Mouse (Mus musculus): ENCODE results near the gene Tmem229a.
A peak's percentile ranks its signal among the peaks of the same experiment; 100 is the strongest.

The Tmem229a gene

DNA sequence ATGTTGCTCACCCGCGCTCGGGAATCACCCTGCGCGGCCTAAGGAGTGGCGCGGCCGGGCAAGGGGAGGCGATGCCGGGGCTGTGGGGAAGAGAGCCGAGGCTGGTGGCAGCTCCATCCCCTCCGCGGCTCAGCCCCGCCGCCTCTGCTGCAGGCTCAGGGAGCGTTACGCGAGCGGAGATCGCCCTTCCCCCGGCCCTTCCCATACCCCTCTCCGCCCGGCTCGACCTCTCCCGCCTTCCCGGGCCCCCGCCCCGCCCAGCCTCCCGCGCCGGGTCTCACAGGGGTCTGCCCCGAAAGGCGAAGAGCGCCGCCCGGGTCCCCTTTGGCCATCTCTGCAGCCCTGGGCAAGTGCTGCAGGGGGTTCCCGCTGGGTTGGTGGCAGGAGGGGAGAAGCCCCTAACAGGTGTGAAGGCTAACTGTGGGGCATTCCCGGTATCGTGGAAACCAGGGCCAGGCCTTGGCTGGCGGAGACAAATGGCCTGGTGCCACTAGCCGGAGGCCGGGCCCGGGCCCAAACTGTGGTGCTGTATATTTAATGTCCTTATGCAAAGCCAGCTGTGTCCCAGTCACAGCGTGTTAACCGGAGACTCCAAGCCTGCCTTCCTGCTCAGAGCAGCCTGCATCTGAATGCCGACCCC, at the start of gene Tmem229a:
Gene Tmem229a (minus strand): TSS at position 352 of the 640 bp plus-strand sequence.
- DNase-seq (ENCODE audit: low spot score) = peak; percentile 70

DNA sequence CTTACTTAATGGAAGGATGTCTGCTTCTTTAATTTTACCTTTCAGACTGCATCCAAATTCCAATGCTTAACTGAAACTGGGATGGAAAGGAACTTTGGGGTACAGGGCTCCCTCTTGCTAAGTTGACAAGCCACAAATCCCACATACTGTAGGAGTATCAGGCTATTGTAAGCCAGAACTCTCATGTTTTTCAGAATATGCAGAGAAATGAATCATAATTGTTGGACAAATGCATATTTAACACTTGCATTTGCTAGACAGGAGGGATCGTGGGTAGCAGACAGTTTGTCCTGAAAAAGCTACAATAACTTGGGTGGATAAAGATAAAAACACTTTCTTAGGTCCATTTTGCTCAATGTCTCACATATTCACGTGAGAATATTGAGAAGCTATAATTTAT, 37.7 kb upstream of the Tmem229a start:
- DNase-seq (ENCODE audit: low spot score) = no peak

DNA sequence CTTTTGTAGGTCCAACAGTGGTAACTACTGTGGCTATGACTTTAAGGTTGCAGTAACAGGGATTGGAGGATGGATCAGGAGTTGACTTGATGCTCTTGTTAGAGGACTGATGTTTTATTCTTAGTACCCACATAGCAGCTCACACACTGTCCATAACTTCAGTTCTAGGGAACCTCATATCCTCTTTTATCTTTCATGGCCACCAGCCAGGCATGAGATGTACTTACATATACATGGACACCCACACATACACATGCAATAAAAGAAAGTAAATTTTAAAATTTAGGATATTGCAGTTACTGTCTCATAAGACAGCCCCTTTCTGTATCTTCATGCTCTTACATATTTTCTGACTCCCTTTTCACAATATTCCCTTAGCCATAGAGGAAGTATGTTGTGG, 33.7 kb upstream of the Tmem229a start:
- DNase-seq (ENCODE audit: low spot score) = no peak

DNA sequence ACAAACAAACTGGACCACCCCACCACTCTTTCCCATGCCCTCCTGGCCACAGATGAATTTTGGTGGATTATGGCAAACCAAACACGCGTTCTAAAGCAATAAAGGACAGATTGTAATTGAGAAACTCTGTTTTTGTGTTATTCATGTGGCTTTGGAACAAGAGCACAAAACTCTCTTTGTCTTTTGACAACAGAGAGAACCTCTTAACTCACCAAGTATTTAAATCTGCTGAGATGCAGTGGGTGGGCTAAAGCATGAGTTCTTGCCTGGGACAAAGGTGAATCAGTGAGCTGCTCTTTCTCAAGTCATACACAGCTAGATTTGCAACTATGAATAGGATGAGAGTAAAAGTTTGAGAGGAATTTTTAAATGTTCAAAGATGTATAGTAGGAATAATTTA, 20.1 kb upstream of the Tmem229a start:
- DNase-seq (ENCODE audit: low spot score) = no peak

DNA sequence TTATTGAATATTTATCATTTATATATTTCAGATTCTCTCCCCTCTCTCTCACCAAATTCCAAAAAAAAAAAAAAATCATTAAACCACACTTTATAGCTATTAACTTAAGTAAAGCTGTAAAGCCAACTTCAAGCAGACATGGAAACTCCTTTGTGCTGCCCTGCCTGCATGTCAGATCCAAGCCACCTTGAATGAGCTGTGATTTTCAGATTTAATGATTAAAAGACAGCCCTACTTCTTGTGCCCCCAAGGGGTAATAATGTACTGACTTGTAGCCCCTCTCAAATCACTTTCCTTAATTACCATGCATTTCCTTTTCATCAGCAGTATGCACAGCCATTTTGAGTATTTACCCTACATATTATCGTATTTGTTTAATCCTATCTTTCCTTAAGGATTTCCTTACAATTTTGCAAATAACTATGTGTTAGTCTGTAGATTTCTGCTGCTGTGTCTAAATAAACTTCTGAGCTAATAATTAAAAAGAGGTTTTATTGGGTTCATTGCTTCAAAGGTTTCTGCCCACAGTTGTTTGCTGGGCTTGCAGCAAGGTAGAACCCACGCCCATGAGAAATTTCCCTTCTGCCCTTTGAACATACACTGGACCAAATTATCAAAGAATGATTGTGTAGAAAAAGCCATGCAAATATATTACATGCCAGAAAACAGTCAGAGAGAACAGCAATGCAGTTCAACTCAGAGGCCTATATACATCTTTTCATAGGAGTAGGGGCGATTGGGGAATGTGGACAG, 12.6 kb upstream of the Tmem229a start:
- no peak for DNase-seq (ENCODE audit: low spot score)

DNA sequence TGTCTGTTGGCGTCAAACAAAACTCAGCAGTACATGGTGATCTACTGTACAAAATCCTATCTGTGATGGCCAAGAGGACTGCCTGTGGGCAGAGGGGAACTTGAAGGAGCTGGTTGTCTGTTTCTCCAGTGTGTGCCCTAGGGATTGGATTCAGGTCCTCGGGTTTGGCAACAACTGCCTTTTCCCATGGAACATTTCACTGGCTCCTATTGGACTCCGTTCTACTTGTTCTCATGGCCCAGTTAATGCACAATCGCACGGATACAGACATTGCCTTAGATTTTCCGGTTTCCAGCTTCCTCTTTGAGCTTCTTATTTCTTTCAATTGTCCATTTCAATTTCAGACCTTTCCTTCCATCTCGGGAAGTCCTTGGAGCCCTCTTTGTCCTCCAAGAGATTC, 11.6 kb upstream of the Tmem229a start:
- no peak for DNase-seq (ENCODE audit: low spot score)

DNA sequence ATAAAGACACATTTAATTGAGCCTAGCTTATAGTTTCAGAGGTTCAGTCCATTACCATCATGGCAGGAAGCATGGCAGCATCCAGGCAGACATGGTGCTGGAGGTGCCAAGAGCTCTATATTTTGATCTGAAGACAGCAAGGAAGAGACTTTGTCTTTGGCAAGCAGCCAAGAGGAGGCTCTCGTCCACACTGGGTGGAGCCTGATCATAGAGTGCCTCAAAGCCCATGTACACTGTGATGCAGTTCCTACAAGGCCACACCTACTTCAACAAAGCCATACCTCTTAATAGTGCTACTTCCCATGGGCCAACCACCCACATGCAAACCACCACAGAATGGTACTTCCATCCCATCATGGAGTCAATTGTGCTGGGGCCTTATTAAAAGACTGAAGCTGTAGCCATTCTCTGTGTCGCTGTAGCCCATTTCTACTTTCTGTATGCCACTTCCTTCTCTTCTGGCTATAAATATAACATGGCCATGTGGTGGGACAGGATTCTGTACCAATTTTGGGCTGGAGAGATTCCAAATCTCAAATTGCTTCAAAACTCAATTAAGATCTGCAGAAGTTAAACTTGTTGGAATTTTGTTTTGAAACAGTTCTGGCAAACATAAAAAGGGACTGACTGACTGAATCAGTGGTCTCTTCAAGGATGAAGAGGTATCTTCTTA, 10.0 kb upstream of the Tmem229a start:
- DNase-seq (ENCODE audit: low spot score) = no peak

DNA sequence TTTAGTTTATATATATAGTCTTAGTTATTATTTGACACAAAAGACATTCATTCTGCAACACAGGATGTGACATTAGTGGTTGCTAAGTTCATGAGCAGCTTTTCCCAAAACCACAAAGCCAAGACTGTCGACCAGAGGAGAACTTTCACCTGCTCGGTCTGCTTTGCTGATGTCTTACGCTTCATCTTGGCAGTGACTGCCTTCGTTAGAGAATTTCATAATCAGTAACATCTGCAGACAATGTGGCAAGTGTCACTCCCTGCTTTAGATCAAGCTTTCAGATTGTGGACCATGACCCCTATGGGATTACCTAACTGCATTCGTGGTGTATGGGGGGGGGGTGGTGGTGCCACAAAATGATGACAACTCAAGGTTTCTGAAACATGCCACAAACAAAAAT, 7.7 kb upstream of the Tmem229a start:
- no peak for DNase-seq (ENCODE audit: low spot score)

DNA sequence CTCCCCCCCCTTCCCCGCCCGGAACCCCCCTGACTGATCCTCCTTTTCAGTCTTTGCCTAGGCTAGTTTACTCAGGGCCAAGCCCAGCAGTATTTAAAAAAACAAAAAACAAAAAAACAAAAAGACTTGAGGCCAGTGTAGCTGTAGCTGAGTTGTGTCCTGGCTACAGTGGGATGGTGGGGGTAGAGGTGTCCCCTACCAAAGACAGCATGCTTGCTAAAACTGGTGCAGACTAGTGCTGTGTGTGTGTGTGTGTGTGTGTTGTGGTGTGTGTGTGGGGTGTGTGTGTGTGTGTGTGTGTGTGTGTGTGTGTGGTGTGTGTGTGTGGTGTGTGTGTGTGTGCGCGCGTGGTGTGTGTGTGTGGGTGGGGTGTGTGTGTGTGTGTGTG, 483 bp upstream of the Tmem229a start:
- DNase-seq (ENCODE audit: low spot score) = no peak

DNA sequence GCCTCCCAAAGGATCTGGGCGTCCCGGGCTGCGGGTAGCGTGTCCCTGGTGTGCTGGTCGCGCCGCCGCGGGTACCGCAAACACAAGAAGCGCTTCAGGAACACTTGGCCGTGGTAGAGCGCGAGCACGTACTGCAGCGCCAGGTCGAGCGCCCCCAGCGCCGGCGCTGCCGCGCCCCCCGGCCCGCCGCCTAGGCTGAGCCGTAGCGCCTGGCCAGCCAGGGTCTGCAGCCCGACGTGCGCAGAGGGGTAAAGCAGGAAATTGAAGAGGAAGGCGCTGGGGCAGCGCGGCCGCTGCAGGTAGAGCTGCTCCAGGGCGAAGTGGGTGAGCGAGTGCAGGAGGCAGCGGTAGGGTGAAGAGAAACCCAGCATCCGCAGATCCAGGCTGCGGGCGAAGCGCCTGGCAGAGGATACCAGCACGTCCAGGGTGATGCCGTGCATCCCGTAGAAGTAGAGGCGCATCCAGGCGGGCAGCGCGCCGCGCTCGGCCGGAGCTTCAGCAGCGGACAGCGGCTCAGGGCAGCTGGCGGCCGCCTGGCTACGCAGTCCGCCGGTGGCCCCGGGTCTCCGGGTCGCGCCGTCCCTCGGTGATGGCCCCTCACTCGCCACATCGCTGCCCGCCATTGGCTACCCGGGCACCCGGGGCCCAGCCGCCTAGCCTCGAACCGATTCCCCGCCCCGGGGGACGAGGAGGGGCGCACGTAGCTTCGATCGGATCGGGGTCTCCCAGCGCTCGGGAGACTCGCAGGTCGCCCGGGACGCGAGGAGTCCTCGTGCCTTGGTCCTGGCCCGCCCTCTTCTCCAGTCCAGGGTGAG, 759 bp downstream of the Tmem229a start:
- peak; percentile 74 for DNase-seq (ENCODE audit: low spot score)

DNA sequence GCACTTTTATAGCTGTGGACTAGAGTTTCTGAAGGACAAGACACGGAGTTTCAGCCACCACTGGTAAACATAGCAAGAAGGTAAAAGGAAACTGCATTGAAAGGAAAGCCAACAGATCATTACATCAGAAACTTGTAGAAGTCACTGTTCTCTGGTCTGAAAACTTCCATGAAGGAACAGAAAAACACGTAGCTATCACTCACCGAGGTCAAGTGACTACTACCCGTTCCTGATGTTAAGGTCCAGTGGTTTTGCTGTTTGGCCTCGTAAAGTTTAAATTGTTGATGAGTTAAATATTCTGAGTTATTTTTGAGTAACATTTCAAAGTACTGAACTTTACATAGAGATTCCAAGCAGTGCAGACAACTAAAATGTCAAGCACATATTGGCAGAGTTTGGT, 2.0 kb downstream of the Tmem229a start:
- DNase-seq (ENCODE audit: low spot score) = no peak

DNA sequence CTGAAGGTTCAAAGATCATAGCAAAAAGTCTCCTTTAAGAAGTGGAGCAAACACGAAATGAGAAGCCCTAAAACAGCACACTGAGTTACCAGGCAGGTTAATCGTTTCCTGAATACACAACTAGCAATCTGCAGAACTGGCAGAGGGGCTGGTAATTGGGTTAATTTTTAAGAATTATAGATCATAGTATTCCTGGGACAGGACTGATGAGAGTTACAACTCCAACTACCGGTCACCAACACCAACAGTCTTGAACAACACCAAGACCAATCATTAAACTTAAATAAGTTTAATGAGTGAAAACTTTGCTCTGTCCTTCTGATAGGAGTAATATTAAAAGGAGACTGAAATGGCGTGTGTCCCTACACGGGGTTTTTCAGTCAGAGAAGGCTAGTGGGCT, 3.8 kb downstream of the Tmem229a start:
- no peak for DNase-seq (ENCODE audit: low spot score)

DNA sequence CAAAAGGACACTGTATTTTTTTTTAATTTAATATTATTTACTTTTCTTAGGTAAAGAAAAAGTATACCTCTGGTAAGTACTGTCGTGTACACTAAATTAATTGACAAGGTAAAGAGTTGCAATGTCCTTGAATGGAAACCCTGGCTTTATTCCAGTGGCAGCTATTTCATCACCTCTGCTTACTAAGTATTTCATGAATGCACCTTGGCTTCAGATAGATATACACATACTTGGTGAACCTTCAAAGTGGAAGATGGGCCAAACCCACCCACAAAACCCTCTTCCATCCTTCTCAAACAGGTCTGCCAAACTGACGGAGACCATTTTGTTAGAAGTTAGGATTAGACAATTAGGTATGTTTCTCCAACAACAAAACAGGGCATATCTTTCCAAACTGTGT, 5.4 kb downstream of the Tmem229a start:
- no peak for DNase-seq (ENCODE audit: low spot score)

DNA sequence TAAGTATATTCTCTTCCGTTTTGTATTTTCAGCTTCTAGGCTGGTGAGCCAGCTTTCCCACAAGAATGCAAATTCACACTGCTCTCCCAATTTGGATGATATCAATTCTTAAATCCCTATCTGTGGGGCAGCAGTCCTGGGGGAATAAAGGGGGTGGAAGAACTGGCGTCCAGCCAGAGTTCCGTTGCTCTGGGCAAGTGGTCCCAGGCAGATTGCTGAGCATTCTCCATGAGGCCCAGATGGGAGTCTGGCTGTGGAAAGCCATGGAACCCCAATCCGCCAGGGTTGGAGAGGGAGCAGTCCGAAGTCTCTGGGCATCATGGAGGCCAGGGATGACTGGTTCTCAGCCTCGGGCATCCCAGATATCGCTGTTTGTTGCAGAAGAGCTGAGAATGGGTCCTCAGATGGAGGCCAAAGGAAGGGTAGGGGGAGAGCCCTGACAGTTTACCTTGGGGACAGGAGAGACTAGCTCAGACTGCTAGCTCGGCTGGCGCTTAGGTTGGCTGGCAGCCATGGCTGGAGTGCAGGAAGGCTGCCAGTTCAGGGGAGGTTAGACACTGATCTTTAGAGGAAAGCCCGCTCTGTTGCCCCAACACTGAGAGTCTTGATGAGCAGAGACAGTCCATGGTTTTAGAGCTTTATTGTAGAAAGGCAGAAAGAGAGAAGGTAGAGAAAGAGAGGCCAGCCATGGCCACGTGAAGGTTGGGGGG, 30.9 kb downstream of the Tmem229a start:
- no peak for DNase-seq (ENCODE audit: low spot score)

DNA sequence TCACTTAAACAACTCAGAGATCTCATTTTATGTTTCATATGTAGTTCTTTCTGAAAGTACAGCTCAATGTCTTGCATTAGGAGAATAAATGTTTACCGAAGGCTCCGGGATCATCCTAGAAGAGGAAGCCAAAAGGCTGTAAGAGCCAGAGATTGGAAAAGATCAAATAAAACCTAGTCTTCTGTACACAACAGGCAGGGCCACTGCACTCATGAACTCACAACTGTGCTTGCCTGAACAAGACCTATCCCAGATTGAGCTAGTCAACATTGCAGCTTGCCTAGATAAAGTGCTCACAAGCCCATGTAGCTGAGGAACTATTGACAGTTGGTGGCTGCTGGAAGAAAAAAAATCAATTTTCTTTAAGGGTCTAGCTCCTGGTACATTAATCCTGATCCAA, 42.5 kb downstream of the Tmem229a start:
- no peak for DNase-seq (ENCODE audit: low spot score)

DNA sequence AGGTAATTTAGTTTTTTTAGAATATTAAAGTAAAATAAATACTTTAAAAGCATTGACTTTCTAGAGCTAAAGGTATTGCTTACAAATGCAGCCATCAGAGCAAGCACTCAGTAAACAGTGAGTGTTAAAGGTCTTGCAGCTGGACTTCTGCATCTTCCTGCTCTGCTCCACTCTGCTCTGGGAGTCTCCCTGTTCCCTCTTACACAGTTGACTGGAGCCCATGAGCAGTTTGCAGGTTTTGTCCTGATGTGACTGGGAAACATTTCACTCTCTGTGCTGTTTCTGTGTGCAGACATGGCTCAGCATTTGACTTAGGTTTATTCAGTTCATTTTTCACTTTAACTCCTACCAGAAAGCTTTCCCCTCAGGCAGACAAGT, 45.4 kb downstream of the Tmem229a start:
- DNase-seq (ENCODE audit: low spot score) = no peak

DNA sequence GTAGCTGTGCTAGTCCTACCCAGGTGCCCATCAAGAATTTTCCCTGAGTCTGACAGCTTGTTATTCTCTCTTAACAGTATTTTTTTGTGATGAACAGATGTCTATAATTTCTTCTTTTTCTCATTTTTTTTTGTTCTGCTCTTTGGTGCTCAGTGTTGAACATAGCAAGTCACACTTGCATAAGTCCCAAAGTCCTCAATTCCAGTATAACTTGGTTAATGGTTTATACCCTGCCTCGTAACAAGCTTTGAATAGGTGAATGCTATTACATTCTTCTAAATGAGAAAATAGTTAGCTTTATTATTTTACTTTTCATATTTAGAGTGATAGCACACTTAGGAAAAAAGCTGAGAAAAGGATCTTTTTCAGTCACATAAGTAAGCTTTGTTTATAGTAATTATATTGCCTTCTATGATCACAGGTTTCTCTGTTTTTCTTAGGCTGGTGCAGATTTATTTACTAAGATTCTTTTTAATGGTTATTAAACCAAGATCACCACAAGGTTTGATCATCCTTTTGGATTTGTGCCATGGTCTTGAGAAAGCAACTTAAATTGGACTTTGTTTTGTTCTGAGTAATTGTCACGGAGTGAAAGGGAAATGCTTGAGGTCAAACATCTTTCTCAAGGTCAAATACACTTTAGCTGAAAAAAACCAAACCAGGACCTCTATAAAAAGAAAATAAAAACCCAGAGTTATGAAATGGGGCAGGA, 45.9 kb downstream of the Tmem229a start:
- DNase-seq (ENCODE audit: low spot score) = no peak

DNA sequence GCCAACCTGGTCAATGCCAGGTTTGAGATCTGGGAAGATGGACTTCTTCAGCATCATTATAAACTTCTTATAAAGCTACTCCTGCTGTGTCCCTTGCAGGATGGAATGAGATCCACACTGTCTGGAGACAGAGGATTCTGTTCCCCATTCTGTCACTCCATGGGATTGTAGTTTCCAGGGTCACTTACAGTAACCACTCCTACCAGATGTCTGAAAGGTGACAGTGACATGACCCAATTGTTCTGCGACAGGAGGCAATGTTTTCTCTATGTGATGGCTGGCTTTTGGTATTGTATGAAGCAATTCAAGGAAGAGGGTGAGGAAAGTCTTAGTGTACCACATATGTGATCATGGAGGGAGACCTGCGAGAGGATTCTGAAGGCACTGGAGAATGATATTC, 48.3 kb downstream of the Tmem229a start:
- DNase-seq (ENCODE audit: low spot score) = no peak

DNA sequence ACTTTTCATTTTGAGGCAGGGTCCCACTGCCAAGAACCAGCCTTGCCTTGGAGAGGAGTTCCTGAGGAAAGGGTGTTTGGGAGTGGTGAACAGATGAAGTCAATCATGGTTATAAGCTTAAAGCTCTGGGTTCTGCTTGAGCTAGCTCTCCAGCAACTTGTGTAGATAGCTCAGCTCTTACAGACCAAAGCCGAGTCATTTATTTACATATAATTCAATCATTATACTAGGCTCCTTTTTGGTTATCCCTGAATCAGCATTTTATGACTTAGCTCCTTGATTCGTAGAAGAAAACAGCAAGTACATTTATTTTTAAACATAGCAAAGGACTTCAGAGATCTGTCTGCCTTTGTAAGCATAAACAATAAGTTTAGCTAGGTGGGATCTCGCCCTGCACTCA, 51.0 kb downstream of the Tmem229a start:
- no peak for DNase-seq (ENCODE audit: low spot score)
